Mouse (Mus musculus) heart, postnatal 0 days (tissue): ENCODE data around the gene Vmn2r88.
"Not testable (repeated sequence)": the region's sequence is repeated elsewhere in the genome, so short reads cannot be mapped to it uniquely, and the experiment has no call there.

ENCODE experiments used
- CTCF ChIP-seq: IDR thresholded peaks from 2 replicates; pipeline ENCODE4 v1.5.1; 2016; ENCODE audit warnings: antibody characterized with exemption, control low read depth, low read depth
- EP300 ChIP-seq: IDR thresholded peaks from 2 replicates; pipeline ENCODE4 v1.6.1; 2016; ENCODE audit warnings: antibody characterized with exemption, low read depth

DNA sequence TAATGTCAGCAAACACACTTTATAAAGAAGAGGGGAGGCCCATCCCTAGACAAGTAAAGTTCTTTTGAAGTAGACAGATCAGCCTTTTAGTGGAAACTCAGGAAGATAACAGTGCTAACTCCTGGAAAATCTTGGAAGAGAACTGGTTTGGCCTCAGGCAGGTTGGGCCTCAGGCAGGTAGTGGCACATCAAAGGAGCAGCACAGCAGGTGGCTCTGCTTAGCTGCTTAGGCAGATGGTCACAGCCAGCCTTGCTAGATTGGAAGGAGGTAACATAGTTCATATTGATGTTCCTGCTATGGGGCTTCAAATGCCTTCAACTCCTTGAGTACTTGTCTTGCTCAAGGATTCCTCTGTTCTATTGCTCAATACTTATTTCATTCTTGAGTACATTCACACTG is 19.5 kb downstream of the Vmn2r88 start:
- TF ChIP-seq CTCF, EP300: not testable (repeated sequence)
